Mouse (Mus musculus) testis, adult 2 months (tissue): ENCODE results near the gene Map2k6.

Experiments
- CTCF ChIP-seq: fragments of 200-500 bp; IDR thresholded peaks from 2 replicates; pipeline ENCODE4 v1.5.1; 2012; ENCODE audit warnings: low read depth, mild to moderate bottlenecking, inconsistent platforms, low read length, moderate library complexity; ENCODE audit not compliant: control insufficient read depth, insufficient read depth, insufficient replicate concordance
- POLR2A ChIP-seq: fragments of 200-500 bp; IDR thresholded peaks from 2 replicates; pipeline ENCODE4 v1.6.1; 2012; ENCODE audit warnings: low read depth, mild to moderate bottlenecking, inconsistent platforms, low read length, moderate library complexity; ENCODE audit not compliant: control insufficient read depth

DNA sequence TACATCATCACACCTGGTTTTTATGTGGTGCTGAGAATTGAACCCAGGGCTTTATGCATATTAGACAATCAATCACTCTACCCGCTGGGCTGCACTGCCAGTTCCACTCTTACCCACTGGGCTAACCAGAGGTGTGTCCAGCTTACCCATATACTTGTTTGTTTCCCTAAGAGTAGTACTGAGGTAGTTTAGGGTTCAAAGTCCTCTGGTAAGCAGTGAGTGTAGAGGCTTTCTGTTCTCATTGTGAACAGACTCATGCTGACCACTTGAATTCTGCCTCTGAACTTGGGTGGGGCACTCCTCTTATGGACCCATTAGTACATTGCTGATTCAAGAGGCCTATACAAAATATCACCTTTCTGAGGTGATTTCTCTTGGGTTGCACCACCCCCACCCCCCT, 119.7 kb downstream of the Map2k6 start:
- TF ChIP-seq CTCF (no peak), POLR2A (no peak)
